Mouse (Mus musculus): ENCODE measurements around the gene Zfp747.

DNA sequence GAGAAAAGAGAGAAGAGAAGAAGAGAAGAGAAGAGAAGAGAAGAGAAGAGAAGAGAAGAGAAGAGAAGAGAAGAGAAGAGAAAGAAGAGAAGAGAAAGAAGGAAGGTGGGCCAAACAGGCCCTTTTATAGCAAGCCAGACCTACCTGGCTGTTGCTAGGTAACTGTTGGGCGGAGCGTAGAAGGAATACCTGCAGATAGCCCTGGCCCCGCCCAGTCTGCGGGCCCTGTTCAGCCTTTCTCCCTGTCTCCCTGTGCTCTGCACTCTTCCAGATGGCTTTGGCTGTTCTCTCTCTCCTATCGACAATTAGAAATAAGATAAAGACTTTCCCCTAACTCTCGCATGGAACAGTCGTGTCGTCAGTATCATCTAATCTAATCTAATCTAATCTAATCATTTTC, 29.2 kb downstream of the Zfp747 start:
- TF ChIP-seq CTCF (IDR thresholded peaks at IDR 0.05; ENCODE audit: low read depth) (no peak), EP300 (IDR thresholded peaks at IDR 0.05; ENCODE audit: low read depth) (no peak)

Data from liver, postnatal 0 days (tissue).